Mouse (Mus musculus) E14TG2a.4 (cell line): ENCODE measurements around the gene Spocd1.
A peak's percentile ranks its signal among the peaks of the same experiment; 100 is the strongest.

Experiments used
- H3K27me3 ChIP-seq: 2 replicates; pipeline ENCODE4 v1.6.1; 2014; ENCODE audit warnings: low read length, control low read depth; ENCODE audit not compliant: insufficient read depth
- H3K36me3 ChIP-seq: 2 replicates; pipeline ENCODE4 v1.6.1; 2014; ENCODE audit warnings: low read length, control low read depth; ENCODE audit not compliant: insufficient read depth
- H3K4me1 ChIP-seq: replicated peaks from 2 replicates; pipeline ENCODE4 v1.6.1; 2014; ENCODE audit warnings: low read depth, low read length, control low read depth
- H3K4me3 ChIP-seq: replicated peaks from 2 replicates; pipeline ENCODE4 v1.5.1; 2014; ENCODE audit warnings: mild to moderate bottlenecking, low read length
- H3K9me3 ChIP-seq: 2 replicates; pipeline ENCODE4 v1.6.1; 2014; ENCODE audit warnings: low read length, control low read depth
- CTCF ChIP-seq: conservative IDR thresholded peaks from 2 replicates; pipeline ENCODE4 v1.5.1; 2014; ENCODE audit warnings: low read length
- NANOG ChIP-seq: IDR thresholded peaks from 2 replicates; pipeline ENCODE4 v1.6.1; 2014; ENCODE audit warnings: borderline replicate concordance, low read length, mixed read lengths
- POU5F1 ChIP-seq: IDR thresholded peaks from 2 replicates; pipeline ENCODE4 v1.6.1; 2014; ENCODE audit warnings: low read length, borderline replicate concordance

The Spocd1 gene

GRCm38 (mm10) chr4:129926544-129926943 lies 2.5 kb upstream of the Spocd1 start:
- H3K4me3 ChIP-seq = no peak overlapping the region
- no peaks in the 10 kb centered on the region for H3K36me3 ChIP-seq
- peaks cover 41% of the 10 kb centered on the region for H3K27me3 ChIP-seq
- H3K9me3 ChIP-seq = no peaks in the 10 kb centered on the region
- TF ChIP-seq CTCF = no peak
- no peak for TF ChIP-seq POU5F1
- no peak for TF ChIP-seq NANOG
- peaks cover 5% of the 10 kb centered on the region for H3K4me1 ChIP-seq

GRCm38 (mm10) chr4:129927091-129927490 lies 2.0 kb upstream of the Spocd1 start:
- H3K36me3 ChIP-seq = no peaks in the 10 kb centered on the region
- H3K4me1 ChIP-seq = peaks cover 5% of the 10 kb centered on the region
- H3K27me3 ChIP-seq = peaks cover 39% of the 10 kb centered on the region
- no peaks in the 10 kb centered on the region for H3K9me3 ChIP-seq
- no peak for TF ChIP-seq POU5F1
- TF ChIP-seq NANOG = no peak
- TF ChIP-seq CTCF = no peak
- H3K4me3 ChIP-seq = no peak overlapping the region

- Histone ChIP-seq H3K27me3 (peaks cover 40% of the 10 kb centered on the region), H3K4me3 (no peak overlapping the region), H3K36me3 (no peaks in the 10 kb centered on the region), H3K4me1 (peaks cover 5% of the 10 kb centered on the region), H3K9me3 (no peaks in the 10 kb centered on the region)
- TF ChIP-seq CTCF (peak; percentile 67), POU5F1 (no peak)
Observed at GRCm38 (mm10) chr4:129928124-129928751, 811 bp upstream of the Spocd1 start.

- Histone ChIP-seq H3K4me1 (peaks cover 30% of the 10 kb centered on the region), H3K9me3 (no peaks in the 10 kb centered on the region), H3K36me3 (no peaks in the 10 kb centered on the region), H3K27me3 (peaks cover 51% of the 10 kb centered on the region), H3K4me3 (no peak overlapping the region)
- TF ChIP-seq NANOG = no peak
- no peak for TF ChIP-seq CTCF
- no peak for TF ChIP-seq POU5F1
Observed at GRCm38 (mm10) chr4:129933696-129934095, 4.6 kb downstream of the Spocd1 start.

- TF ChIP-seq CTCF (no peak), POU5F1 (no peak), NANOG (no peak)
- H3K4me1 ChIP-seq = peaks cover 30% of the 10 kb centered on the region
- H3K27me3 ChIP-seq = peaks cover 46% of the 10 kb centered on the region
- H3K9me3 ChIP-seq = no peaks in the 10 kb centered on the region
- no peak overlapping the region for H3K4me3 ChIP-seq
- no peaks in the 10 kb centered on the region for H3K36me3 ChIP-seq
Observed at GRCm38 (mm10) chr4:129934177-129934855, 5.3 kb downstream of the Spocd1 start.

GRCm38 (mm10) chr4:129951359-129951821 lies 22.3 kb downstream of the Spocd1 start:
- Histone ChIP-seq H3K4me1 (peaks cover 3% of the 10 kb centered on the region; the same call in 1 of the 2 replicates), H3K9me3 (no peaks in the 10 kb centered on the region), H3K4me3 (no peak overlapping the region), H3K36me3 (no peaks in the 10 kb centered on the region), H3K27me3 (peaks cover 61% of the 10 kb centered on the region)
- no peak for TF ChIP-seq NANOG
- no peak for TF ChIP-seq CTCF
- no peak for TF ChIP-seq POU5F1

- peaks cover 60% of the 10 kb centered on the region for H3K27me3 ChIP-seq
- no peaks in the 10 kb centered on the region for H3K9me3 ChIP-seq
- H3K4me3 ChIP-seq = no peak overlapping the region
- peaks cover 3% of the 10 kb centered on the region; the same call in 1 of the 2 replicates for H3K4me1 ChIP-seq
- TF ChIP-seq CTCF (no peak), POU5F1 (no peak), NANOG (no peak)
- H3K36me3 ChIP-seq = no peaks in the 10 kb centered on the region
Observed at GRCm38 (mm10) chr4:129952241-129952810, 23.3 kb downstream of the Spocd1 start.

- no peak for TF ChIP-seq POU5F1
- TF ChIP-seq NANOG = no peak
- no peak for TF ChIP-seq CTCF
- H3K9me3 ChIP-seq = no peaks in the 10 kb centered on the region
- peaks cover 61% of the 10 kb centered on the region for H3K27me3 ChIP-seq
Observed at GRCm38 (mm10) chr4:129954527-129954926, 25.5 kb downstream of the Spocd1 start.

More at GRCm38 (mm10) chr4:129954527-129954926, 25.5 kb downstream of the Spocd1 start:
- no peak overlapping the region for H3K4me3 ChIP-seq
- H3K4me1 ChIP-seq = peaks cover under 1% of the 10 kb centered on the region; the same call in 1 of the 2 replicates
- H3K36me3 ChIP-seq = no peaks in the 10 kb centered on the region
